Mouse (Mus musculus) CD4-positive, CD25-positive, alpha-beta regulatory T cell, adult 4 months (primary cell): ENCODE data around the gene Slc6a1. TPM values are rescaled to one million over a fixed set of nuclear protein-coding genes. Genes with fewer than 3 reads are reported as not detected.

ENCODE experiments used
- ATAC-seq: one replicate; pipeline ENCODE4 v1.8.0; 2017
- polyA plus RNA-seq, 2 experiments: library from polyadenylated mRNA; unstranded; fragments of 100-300 nt; shearing (Covaris generic); gene quantifications; one replicate each; pipeline ENCODE4 v1.2.1; 2017

Slc6a1 gene
- under 1 TPM in 1 of 2 experiments, not detected in 1; 0.12 TPM for polyA plus RNA-seq

DNA sequence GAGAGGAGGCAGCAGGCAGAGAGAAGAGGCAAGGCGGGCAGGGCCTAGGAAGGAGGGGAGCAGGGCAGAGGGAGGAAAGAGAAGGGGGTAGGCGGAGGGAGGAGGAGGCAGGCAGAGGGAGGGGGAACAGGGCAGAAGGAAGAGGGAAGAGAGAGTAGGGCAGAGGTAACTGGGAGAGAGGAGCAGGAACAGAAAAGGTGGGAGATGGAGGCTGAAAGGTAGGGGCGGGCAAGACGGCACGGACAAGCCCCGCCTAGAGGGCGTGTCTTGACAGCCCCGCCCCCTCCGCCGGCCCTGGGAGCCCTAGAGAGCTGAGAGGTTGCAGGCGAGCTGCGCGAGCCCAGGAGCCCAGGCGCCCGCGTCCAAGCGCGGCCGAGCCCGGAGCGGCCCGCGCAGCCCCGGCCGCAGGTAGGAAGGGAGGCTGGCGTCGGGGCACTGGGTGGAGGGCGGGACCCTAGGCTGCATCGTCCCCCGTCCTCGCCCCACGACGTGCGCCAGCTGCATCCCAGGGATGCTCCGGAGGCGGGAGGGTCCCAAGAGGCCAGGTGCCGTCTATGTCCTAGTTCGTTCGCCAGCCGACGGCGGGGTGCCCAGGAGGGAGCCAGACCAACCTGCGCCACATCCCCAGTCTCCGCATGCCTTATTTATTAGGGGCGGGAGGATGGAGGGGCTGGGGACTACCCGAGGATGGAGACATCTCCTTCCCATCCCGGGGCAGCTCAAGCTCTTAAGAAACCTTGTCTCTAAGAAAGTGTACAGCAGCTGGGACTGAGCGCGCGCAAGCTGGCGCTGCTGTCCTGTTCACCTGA, at the start of gene Slc6a1:
Gene Slc6a1, plus strand, starts transcription at position 167 of the 809 bp plus-strand sequence.
- no peak for ATAC-seq

GRCm38 (mm10) chr6:114238892-114239644, 43.4 kb upstream of the Slc6a1 start:
- no peak for ATAC-seq

DNA sequence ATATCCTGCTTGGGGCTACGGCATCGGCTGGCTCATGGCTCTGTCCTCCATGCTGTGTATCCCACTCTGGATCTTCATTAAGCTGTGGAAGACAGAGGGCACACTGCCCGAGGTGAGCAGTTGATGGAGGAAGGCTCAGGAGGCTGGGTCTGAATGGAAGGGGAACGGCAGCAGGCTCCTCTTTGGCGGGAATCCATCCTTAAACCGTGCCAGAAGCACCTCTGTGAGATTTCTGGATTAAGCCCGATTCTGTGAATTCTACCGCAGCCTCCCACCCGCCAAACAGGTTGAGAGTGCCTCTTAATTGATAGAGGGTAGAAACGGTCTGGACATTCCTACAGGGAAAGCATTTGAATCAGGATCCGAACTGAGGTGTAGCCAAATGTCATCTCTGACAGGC, 36.8 kb upstream of the Slc6a1 start:
- ATAC-seq, result no peak

GRCm38 (mm10) chr6:114250311-114250710, 32.1 kb upstream of the Slc6a1 start:
- ATAC-seq, result no peak

DNA sequence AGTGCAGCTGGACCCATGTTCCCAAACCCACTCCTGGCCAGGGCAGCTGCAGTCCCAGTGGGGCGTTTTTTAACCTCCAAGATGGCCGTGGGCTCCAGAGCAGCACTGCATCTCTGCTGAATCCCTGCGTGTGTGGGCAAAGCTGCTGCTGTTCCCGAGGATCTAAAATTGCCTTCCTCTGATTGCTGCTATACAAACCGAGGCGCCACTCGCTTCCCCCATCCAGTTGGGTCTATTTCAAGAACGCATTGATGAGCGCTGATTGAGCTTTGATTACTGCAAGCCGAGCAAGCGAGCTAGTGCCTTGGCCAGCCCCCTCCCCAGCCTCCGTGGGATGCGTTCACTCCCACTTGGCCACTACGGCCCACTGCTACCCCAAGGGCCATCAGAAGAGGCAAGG, 27.5 kb upstream of the Slc6a1 start:
- ATAC-seq, result no peak

- ATAC-seq, result no peak
These were observed 24.6 kb upstream of the Slc6a1 start for GRCm38 (mm10) chr6:114257762-114258361.

DNA sequence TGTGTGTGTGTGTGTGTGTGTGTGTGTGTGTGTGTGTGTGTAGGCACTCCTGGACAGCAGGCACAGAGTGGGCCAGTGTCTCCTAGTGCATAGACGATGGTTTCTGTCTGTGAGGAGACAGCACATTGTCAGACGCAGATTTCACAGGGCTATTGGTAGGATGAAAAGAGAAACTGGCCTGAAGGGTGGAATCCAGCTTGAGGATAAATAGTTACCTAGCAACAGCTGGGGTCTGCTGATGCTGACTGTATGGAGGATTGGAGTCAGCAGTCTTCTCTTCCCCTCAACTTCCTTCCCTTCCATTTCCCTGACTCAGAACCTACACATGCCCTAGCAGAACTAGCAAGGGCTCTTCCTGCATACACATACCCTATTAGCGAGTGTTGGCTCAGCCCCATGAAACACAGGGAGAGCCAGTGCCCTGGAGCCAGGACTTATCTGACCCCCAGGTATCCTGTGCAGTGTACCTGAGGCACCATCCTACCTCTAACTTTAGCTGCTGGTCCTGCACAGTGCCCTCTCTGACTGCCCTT, 23.7 kb upstream of the Slc6a1 start:
- ATAC-seq, result no peak

GRCm38 (mm10) chr6:114261609-114262008, 20.8 kb upstream of the Slc6a1 start:
- ATAC-seq, result no peak

DNA sequence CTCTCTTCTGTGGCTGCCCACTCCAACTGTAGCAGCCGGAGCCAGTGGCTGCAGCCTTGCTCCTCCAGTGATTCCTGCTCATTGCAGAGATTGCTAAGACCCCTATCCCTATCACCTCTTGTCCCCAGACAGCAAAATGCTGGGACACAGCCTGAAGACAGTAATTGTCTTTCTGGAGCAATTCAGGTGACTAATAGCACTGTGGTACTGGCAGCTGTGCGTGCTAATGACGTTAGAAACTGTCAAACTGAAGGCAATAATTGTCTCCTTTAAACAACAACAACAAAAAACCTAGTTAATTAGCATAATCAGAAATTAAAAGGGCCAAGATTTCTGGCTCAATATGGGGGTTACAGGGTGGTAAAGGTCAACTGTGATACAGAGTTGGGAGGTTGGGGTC, 18.4 kb upstream of the Slc6a1 start:
- no peak for ATAC-seq

DNA sequence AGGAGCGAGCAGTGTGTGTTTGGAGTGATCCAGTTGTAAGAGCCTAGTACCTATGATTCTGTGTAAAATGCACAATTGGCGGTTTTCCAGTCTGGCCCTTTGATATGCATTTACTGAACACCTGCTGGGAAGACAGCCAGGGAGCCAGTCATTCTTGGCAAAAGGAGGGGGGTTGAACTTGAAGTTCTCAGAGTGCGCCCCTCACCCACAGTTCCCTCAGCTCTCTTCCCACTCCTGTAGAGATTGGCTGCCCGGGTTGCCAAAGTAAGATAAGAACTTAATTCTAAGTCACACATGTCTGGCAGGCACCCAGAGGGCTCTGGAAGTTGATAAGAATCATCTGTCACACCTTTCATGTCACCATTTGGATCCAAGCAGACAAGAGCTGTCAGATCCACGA, 18.0 kb upstream of the Slc6a1 start:
- no peak for ATAC-seq

DNA sequence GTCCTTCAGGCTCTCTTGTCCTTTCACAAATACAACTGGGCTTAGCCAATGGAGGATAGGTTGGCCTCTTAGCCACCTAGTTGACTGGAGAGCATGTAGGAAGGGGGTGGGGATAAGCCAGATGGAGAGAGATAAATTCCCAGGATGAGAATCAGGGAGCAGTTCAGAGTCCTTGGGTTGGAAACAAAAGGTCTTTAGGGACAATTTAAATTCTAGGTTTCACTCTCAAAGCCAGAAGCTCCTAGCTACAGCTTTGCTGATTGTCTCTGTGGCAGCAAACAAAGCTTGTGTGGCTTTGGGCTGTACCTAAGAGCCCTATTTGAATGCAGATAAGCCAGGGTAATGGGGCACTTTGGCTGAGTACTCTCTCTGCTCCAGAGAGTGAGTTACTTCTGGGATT, 16.2 kb upstream of the Slc6a1 start:
- ATAC-seq, result no peak

DNA sequence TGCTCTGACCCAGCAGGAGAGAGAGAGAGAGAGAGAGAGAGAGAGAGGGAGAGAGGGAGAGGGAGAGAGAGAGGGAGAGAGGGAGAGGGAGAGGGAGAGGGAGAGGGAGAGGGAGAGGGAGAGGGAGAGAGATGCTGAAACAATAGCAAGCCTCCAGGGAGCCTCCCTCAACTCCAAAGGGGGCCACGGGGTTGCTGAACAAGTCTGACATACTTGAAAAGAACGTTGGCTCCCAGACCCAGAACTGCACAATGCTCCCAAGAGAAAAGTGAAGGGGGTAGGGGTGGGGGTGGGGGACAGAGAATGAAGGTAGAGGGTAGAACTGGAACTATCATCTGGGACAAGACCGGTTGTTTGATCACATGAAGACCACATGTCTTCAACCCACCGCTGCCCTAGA, 14.5 kb upstream of the Slc6a1 start:
- ATAC-seq, result no peak

- no peak for ATAC-seq
These were observed 12.8 kb upstream of the Slc6a1 start for GRCm38 (mm10) chr6:114269589-114269988.

- no peak for ATAC-seq
These were observed 11.6 kb upstream of the Slc6a1 start for GRCm38 (mm10) chr6:114270799-114271198.

DNA sequence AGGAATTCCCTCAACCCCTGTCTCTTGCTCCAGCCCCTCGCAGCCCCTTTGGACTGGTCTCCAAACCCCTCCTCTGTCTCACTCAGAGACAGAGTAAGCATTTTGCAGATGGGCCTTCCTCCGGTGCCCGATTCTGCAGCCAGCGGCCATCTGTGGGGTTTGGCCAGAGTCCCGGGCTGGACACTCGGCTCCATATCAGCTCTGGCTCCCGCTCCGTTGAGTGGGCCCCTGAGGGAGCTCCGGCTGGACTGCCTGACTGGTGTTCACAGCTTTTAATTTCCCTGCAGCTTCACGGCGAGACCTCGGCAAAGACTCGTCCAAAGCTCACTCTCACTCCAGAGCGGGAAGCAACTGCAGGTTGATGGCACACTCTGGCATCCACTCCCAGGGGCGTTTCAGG, 10.2 kb upstream of the Slc6a1 start:
- ATAC-seq, result no peak

GRCm38 (mm10) chr6:114273997-114274728, 8.3 kb upstream of the Slc6a1 start:
- no peak for ATAC-seq

- ATAC-seq, result no peak
These were observed 6.6 kb upstream of the Slc6a1 start for GRCm38 (mm10) chr6:114275800-114276199.

DNA sequence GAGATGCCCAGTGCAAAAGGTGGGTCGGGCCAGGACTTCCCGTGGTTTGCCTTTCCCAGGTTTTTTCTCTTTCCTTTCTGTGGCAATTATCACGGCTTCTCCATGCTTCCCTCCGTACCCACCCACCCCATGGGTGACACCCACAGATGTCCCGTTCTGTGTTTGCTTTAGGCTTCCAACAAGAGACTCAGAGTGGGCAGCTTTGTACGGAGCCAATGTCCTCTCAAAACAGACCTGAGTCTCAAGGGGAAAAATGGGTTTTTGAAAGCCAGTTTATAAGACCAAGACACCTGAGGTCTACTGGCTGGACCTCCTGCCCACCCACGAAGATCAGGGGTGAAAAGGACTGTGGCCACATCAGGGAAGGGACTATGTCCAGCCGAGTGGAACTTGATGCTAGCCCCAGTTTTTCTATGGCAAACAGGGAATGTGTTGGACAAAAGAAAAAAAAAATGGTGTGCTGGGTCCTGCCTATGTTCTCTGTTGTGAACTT, 889 bp downstream of the Slc6a1 start:
- no peak for ATAC-seq

DNA sequence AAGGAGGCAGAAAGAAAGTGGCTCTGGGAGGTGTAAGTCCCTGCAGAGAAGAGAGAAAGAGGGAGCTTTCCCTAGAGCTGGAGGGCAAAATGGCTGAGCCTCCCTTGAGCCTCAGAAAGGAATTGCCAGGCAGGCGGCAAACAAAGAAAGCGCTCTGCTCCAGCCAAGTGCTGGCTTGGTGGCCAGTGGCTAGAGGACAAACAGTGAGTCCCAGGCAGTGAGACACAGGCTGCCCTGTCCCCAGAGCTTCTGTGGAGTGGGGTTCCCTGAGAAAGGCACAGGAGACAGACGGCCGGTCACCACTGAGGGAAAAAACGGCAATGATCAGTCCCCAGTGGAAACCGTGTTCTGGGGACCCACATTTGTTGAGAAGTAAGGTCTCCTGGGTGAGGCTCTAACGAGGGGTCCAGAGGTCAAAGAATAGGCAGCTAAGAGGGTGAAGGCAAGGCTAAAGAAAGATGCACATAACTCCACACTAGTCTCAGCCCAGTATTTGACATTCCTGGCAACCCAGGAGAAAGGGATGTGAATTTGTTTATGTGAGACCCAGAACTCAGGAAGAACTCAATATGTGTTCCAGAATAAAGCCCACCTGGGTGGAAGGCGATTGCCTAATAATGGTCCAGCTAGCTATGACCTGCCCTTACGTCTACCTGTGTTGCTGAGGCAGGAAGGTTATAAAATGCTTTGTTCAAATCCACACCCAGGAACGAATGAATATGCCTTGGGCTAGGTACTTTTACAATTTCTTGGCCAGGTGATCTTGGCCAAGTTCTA, 1.7 kb downstream of the Slc6a1 start:
- ATAC-seq, result no peak

DNA sequence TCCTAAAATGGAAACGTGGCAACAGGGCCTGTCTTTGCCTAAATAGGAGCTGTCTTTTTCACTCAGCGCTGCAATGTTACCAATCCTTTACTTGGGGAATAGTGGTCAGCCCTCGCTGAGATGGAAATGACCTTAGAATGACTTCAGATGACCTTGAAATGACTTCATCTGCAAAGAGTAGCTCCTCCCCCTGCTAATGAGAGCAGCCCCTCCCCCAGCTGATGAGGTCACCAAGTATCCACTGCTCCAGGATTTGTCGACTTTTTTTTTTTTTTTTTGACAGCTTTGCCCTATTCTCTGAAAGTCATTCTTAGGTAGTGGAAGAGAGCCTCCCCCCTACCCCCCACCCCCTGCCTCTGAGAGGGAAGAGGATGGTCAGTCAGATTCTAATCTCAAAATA, 3.0 kb downstream of the Slc6a1 start:
- no peak for ATAC-seq

DNA sequence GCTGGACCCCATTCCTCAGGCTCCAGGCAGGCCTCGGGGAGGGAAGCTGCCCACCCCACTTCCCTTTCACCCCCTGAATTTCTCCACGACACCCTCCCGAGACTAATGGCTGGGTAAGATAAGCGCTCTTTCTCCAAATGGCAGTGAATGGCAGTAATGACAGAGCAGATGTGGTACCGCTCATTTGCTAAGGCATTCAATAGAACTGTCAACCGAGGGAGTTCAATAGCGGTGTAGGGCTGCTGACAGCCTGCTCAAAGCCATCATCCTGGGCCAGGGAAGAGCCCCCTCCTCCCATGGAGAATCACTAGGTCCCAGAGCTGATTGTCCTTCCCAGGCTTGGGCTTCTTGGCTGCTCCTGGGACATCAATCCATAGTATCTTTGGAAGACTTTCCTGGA, 6.7 kb downstream of the Slc6a1 start:
- no peak for ATAC-seq

- ATAC-seq, result no peak
These were observed 7.7 kb downstream of the Slc6a1 start for GRCm38 (mm10) chr6:114290184-114290583.
